8 mouse cellular contexts compared by ENCODE assay signal in genomic region chr8:87746072-87746471, GRCm38 (mm10).
A peak's percentile ranks its signal among the peaks of the same experiment; 100 is the strongest.
DNase-seq lines count a peak whose midpoint lies in the region; ATAC-seq and TF ChIP-seq lines count a peak whose summit lies in the region.

No protein-coding gene starts in this region.

- no peaks in the 10 kb centered on the region for H3K27me3 ChIP-seq in intestine, embryonic 14.5 days (replicated peaks; ENCODE audit: control insufficient read depth, insufficient read depth, low read length)
- H3K27me3 ChIP-seq in intestine, postnatal 0 days (replicated peaks; ENCODE audit: control insufficient read depth, insufficient read depth, low read length), result no peaks in the 10 kb centered on the region
- H3K27me3 ChIP-seq in forebrain, embryonic 15.5 days, result no peaks in the 10 kb centered on the region
- no peaks in the 10 kb centered on the region for H3K27me3 ChIP-seq in hindbrain, embryonic 16.5 days (replicated peaks; ENCODE audit: control insufficient read depth, insufficient read depth, low read length)

- 0 out of 2 replicates have a peak, but pooled peaks have one; percentile 51 for ATAC-seq in intestine, embryonic 14.5 days (replicated peaks; ENCODE audit: low FRiP score, low TSS enrichment, low read depth)
- no peak for ATAC-seq in intestine, postnatal 0 days
- peak; percentile 55 for ATAC-seq in forebrain, embryonic 15.5 days (replicated peaks)
- peak; percentile 57 for ATAC-seq in hindbrain, embryonic 16.5 days

- H3K4me2 ChIP-seq in intestine, embryonic 14.5 days (ENCODE audit: low read length), result no peak overlapping the region
- H3K4me2 ChIP-seq in intestine, postnatal 0 days (replicated peaks; ENCODE audit: low read depth), result no peak overlapping the region
- H3K4me2 ChIP-seq in forebrain, embryonic 15.5 days (replicated peaks), result no peak overlapping the region
- no peak overlapping the region for H3K4me2 ChIP-seq in hindbrain, embryonic 16.5 days (ENCODE audit: low read length)

- 36% methylated on average over 14 of the region's 14 CpGs for WGBS in intestine, embryonic 14.5 days
- 65% methylated on average over 14 of the region's 14 CpGs for WGBS in intestine, postnatal 0 days
- WGBS in forebrain, embryonic 15.5 days, result 14% methylated on average over 14 of the region's 14 CpGs
- 21% methylated on average over 14 of the region's 14 CpGs for WGBS in hindbrain, embryonic 16.5 days

- no peak overlapping the region for H3K4me3 ChIP-seq in intestine, embryonic 14.5 days (ENCODE audit: low read depth, low read length)
- no peak overlapping the region for H3K4me3 ChIP-seq in intestine, postnatal 0 days (ENCODE audit: low read depth, low read length)
- no peak overlapping the region for H3K4me3 ChIP-seq in forebrain, embryonic 15.5 days
- no peak overlapping the region for H3K4me3 ChIP-seq in hindbrain, embryonic 16.5 days (ENCODE audit: low read length)

- H3K9ac ChIP-seq in intestine, embryonic 14.5 days (ENCODE audit: low read length), result no peak overlapping the region
- no peak overlapping the region for H3K9ac ChIP-seq in intestine, postnatal 0 days (ENCODE audit: low read depth, low read length)
- no peak overlapping the region for H3K9ac ChIP-seq in forebrain, embryonic 15.5 days (replicated peaks)
- H3K9ac ChIP-seq in hindbrain, embryonic 16.5 days (ENCODE audit: low read depth, low read length), result no peak overlapping the region

- peak; percentile 59 for DNase-seq in intestine, embryonic 14.5 days (ENCODE audit: low spot score)
- peak; percentile 25 for DNase-seq in lung, postnatal 14 days
- DNase-seq in adrenal gland, postnatal 14 days, result no peak
- no peak for DNase-seq in spleen, postnatal 14 days (ENCODE audit: low spot score in 2 of 2)
- no peak for DNase-seq in ovary, postnatal 14 days (ENCODE audit: low spot score)

- no peaks in the 10 kb centered on the region for H3K36me3 ChIP-seq in intestine, embryonic 14.5 days (ENCODE audit: control insufficient read depth, insufficient read depth, low read length)
- no peaks in the 10 kb centered on the region for H3K36me3 ChIP-seq in intestine, postnatal 0 days (ENCODE audit: control insufficient read depth, insufficient read depth)
- no peaks in the 10 kb centered on the region for H3K36me3 ChIP-seq in forebrain, embryonic 15.5 days
- no peaks in the 10 kb centered on the region for H3K36me3 ChIP-seq in hindbrain, embryonic 16.5 days (ENCODE audit: control insufficient read depth, insufficient read depth, low read length)

- TF ChIP-seq CTCF in intestine, postnatal 0 days (IDR thresholded peaks at IDR 0.05; ENCODE audit: low read depth), result no peak

- peaks cover 24% of the 10 kb centered on the region for H3K4me1 ChIP-seq in intestine, embryonic 14.5 days (replicated peaks; ENCODE audit: control insufficient read depth, insufficient read depth, low read length)
- no peaks in the 10 kb centered on the region for H3K4me1 ChIP-seq in intestine, postnatal 0 days (replicated peaks; ENCODE audit: control insufficient read depth, insufficient read depth, low read length)
- peaks cover 67% of the 10 kb centered on the region for H3K4me1 ChIP-seq in forebrain, embryonic 15.5 days
- peaks cover 64% of the 10 kb centered on the region for H3K4me1 ChIP-seq in hindbrain, embryonic 16.5 days (ENCODE audit: control insufficient read depth, insufficient read depth, low read depth, low read length)

- H3K9me3 ChIP-seq in intestine, embryonic 14.5 days (ENCODE audit: control insufficient read depth, low read length), result no peaks in the 10 kb centered on the region
- H3K9me3 ChIP-seq in intestine, postnatal 0 days (ENCODE audit: control insufficient read depth), result no peaks in the 10 kb centered on the region
- H3K9me3 ChIP-seq in forebrain, embryonic 15.5 days, result no peaks in the 10 kb centered on the region
- H3K9me3 ChIP-seq in hindbrain, embryonic 16.5 days (ENCODE audit: control insufficient read depth, low read length), result no peaks in the 10 kb centered on the region

- no peak overlapping the region for H3K27ac ChIP-seq in intestine, embryonic 14.5 days (ENCODE audit: low read depth)
- no peak overlapping the region for H3K27ac ChIP-seq in intestine, postnatal 0 days (ENCODE audit: low read depth, low read length)
- peak overlapping the region; percentile 70 for H3K27ac ChIP-seq in forebrain, embryonic 15.5 days (replicated peaks)
- peak overlapping the region; percentile 66 for H3K27ac ChIP-seq in hindbrain, embryonic 16.5 days (ENCODE audit: low read depth, low read length)

Comparison
In these comparisons a context has a peak if more than half of its experiments do, and no peak if none do; other contexts are left out.
1. DNase-seq: peak in intestine, embryonic 14.5 days (single experiment) and lung, postnatal 14 days (single experiment); none in adrenal gland, postnatal 14 days (single experiment), spleen, postnatal 14 days (0 of 2) and ovary, postnatal 14 days (single experiment).
2. H3K27ac ChIP-seq: peak in forebrain, embryonic 15.5 days (single experiment) and hindbrain, embryonic 16.5 days (single experiment); none in intestine, embryonic 14.5 days (single experiment) and intestine, postnatal 0 days (single experiment).